Mouse (Mus musculus) kidney, postnatal 14 days (tissue): Measurements from ENCODE around the gene Trnp1.

ENCODE experiments used
- DNase-seq: peaks from one replicate; pipeline ENCODE4 v3.0.0; 2022; ENCODE audit warnings: mixed read lengths

Gene Trnp1

DNA sequence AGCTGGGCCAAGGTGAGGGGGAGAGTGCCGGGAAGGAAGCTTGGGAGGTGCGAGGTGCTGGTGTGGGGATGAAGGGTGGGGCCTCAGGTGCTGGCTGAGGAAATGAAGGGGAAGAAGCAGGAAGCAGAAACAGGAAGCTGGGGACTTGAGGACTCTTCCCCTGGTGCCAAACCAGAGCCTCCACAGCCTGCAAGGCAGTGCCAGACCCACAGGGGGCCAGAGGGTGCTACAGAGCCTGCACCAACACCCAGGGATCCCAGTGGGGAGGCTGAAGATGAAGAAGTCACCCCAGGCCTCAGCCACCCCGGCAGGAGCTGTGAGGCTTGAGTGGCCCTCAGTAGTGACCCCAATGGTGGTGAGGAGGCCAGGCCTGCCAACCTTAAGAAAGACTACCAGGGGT, 40.3 kb downstream of the Trnp1 start:
- no peak for DNase-seq

DNA sequence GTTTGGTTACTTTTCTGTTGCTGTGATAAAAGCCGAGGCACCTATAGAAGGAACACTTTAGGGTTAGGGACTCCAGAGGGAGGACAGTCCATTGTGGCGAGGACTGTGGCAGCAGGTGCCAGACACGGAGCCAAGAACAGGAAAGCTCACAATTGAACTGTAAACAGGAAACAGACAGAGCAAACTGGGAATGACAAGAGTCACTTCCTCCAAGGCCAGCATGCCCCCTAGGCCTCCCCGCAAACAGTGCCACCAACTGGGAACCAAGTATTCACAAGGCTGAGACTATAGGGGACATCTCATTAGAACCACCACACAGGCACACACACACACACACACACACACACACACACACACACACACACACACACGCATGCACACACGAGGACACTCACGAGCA, 45.9 kb downstream of the Trnp1 start:
- DNase-seq = no peak

DNA sequence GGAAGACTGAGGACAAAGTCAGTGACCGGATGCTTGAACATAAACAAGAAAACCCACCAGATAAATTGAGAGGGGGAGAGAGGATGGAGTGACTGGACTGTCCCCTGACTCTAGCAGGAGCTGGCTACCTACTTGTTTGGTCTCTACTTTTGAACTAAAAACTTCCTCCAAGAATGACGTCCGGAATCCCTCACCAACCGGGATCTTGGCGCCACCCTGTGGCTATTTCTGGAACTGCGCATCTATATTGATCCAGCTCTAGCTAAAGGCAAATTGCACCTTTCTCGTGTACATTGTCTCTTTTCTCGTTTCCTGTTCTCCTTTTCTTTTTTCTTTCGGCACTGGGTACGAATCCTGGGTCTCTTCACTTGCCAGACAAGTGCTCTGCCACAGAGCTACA, 46.8 kb downstream of the Trnp1 start:
- peak; percentile 86 for DNase-seq

DNA sequence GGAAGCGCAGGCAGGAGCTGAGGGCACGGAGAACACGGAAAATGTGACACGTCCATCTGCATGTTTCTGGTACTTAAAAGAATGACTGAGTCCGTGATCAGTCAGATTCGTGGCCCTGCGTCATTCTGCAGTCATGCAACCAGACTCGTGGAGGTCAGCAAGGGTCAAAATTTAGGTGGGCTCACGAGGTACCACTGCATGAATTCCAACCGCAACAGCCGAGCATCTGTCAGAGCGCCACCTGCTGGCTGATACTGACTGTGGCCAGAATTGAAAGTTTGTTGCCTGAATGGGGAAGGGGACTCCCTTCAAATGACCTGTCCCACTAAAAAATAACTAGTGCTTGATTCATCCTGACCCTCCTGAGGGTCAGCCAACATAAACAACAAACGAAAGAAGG, 48.6 kb downstream of the Trnp1 start:
- DNase-seq = peak; percentile 56

DNA sequence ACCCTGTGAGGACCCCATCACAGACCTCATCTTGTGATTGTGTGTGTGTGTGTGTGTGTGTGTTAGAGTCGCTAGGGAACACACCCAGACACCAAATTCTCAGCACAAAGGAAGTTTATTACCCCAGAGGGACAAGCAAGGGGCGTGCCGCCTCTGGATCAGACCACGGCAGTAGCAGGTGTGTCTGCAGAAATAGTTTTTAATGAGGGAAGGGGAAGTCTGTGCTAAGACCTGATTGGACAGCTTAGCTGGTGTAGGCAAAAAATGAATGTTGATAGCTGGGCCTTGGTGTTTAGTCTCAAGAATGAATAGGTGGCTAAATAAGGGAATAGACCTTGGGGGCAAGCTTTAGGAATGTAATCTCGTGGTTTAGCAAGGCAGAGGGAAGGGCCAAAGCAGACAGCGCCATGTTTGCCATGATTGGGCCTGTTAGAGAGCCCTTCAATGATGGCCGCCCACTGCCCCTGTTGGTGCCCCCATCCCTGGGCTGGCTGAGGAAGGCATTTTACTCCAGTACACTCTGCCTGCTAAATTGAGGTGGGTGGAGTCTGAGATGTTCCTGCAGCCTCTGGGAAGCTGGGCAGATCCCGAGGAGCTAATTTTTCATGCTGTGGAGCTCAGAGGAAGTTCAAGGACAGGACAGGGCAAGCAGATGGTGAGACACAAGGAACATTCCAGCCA, 49.5 kb downstream of the Trnp1 start:
- no peak for DNase-seq

DNA sequence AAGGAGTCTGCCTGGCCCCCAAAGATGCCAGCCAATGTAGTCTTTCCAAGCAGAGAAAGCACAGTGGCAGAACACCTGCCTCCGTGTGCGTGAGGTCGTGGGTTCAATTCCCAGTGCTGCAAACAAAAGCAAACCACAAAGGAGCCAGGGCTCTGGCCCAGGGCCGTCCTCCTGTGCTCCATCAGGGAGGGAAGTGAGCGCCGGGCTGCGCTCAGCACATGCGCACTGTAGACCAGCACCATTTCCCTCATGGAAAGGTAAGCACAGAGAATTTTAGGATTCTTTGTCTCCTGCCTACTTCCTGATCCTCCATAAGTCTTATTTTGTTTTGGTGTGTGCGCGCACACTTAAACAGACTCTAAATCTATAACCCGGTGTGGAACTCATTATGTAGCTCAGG, 50.4 kb downstream of the Trnp1 start:
- DNase-seq = no peak

DNA sequence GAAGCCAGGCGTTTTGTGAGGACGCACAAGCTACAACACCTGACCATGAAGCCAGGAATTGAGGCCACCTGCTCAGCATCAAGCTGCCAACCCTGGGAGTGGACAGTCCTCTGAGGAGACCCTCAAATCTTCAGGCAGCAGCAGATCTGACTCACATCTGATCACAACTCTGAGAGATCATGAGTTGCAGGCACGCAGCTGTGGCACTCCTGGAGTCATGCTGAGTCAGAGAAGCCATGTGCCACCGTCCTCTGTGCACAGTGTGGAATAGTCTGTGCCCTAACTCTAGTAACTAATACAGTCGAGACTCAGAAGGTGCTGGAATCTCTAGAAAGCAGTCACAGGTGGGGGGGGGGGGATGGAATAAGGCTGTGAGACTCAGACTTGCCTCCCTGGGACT, 51.0 kb downstream of the Trnp1 start:
- DNase-seq = no peak

DNA sequence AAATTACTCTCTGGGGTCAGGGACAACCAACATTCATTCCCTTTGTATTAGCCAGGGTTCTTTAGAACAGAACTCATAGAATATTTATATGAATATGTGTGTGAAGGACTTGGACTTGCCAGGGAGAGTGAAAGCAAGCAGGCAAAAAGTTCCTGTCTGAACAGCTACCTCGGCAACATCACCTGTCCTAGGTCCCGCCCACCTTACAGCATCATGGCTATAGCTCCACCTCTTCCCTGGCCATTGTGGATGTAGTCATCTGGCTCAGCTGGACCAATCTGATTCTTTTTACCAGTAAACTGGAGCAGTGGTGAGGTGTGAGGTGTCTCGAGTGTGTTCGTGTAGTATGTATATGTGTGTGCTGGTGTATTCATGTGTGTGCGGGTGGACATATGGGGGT, 52.6 kb downstream of the Trnp1 start:
- DNase-seq = no peak

DNA sequence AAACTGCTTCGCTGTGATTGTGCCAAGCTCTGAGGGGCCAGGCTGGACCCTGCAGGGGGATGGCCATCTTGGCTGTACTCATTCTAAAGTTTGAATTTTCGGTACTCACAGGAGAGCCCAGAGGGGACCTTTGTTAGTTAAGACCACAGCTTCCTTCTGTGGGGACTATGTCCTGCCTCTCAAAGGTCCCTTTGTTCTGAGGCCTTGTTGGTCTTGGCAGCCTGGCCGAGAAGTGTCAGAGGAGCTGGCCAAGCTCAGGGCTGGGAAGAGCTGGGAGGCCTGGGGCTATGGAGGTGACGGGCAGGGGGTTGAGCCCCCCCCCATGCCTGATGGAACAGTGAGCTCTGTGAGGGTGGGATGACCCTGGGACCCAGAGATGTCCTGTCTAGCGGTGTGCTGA, 55.3 kb downstream of the Trnp1 start:
- no peak for DNase-seq

DNA sequence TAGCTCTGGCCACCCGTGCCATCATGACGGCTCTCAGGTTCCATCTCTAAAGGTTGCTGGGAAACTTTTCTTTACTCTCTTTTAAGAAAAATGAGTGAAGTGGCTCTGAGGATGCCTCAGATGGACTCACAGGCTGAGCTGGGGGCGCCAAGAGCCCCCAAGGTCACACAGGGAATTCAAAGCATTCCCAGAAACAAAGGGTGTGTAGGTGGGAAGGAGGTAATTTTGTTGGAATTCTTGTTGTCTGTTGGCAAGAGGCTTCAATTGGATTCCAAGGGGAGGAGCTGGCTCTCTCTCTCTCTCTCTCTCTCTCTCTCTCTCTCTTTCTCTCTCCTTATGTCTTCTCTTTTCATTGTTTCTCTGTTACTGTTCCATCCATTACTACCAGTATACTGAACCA, 56.2 kb downstream of the Trnp1 start:
- no peak for DNase-seq
